Mouse (Mus musculus): ENCODE measurements around the gene Cbx6. TPM values are rescaled to one million over a fixed set of nuclear protein-coding genes. Genes with fewer than 3 reads are reported as not detected.

Cbx6 gene
- total RNA-seq, 2 experiments from 2014 or later: 370 to 387 TPM

DNA sequence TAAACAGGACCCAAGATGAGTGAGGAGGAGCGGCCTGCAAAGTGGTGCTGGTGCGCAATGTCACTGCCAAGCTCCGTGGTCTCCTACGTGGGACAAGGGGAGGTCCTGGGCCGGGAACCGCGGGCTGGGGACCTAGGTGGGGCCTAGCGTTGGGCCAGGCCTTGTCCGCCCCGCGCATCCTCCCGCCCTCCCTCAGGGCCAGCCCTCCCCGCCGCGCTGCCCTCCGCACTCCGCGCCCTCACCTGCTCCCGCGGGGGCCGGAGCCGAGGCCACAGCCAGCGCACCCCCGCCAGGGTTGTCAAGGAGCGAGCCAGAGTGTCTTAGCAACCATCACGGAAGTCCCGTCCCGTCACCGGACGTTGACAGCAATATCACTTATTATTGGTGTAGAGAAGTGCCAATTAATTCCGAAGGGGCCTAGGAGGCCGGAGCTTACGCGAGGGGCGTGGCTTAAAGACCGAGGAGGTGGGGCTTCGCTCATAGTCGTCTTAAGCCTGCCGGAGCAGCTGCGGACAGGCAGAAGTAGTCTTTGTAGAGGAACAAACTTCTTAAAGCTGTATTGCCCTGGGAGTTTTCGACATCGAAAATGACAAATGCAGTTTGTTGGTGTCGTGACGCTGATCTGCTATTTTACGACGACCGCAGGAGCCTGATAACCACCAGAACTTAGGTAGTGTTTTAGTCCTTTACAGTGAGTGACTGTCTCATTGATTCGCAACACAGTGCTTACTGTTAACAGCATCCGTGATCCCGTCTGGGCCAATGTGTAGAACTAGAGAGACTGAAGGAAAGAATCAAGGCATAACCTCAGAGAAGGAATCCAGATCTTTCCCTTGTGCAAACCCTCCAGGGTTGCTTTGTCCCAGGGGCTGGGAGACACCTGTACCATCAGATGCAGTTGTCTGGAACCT, 60.1 kb downstream of the Cbx6 start:
- no peak for TF ChIP-seq CTCF (IDR thresholded peaks at IDR 0.05)

More for the DNA sequence above, 60.1 kb downstream of the Cbx6 start:
- Histone ChIP-seq H3K4me3 (peak overlapping the region; percentile 97), H3K27ac (peak overlapping the region; percentile 96)
- intact Hi-C loops (cut with DNase I): loop anchor here (1.0 kb wide), 1 partner anchor 22 kb away; no protein-coding TSS in a partner anchor
- peak; percentile 93 to 94 for DNase-seq (ENCODE audit: extremely low spot score in 1 of 2, low spot score in 2 of 2)

Other genes with a start within 250 kb of the Cbx6 start
- gene Dmc1, start 229.6 kb downstream of the Cbx6 start, total RNA-seq (2021): under 1 TPM; 0.66 to 0.91 TPM
- gene Fam227a, start 175.7 kb downstream of the Cbx6 start, total RNA-seq (2021): 10 to 100 TPM; 12.9 to 13.6 TPM
- 10 to 100 TPM; 42.6 to 49.4 TPM for gene Cby1, start 175.5 kb downstream of the Cbx6 start, total RNA-seq (2021)
- gene Tomm22, start 163.8 kb downstream of the Cbx6 start, total RNA-seq (2021): 10 to 100 TPM; 81.8 to 96.6 TPM
- 10 to 100 TPM; 64.3 to 68.0 TPM for gene Josd1, start 146.8 kb downstream of the Cbx6 start, total RNA-seq (2021)
- gene Gtpbp1, start 143.8 kb downstream of the Cbx6 start, total RNA-seq (2021): 10 to 100 TPM; 54.2 to 58.0 TPM
- gene Sun2, start 92.2 kb downstream of the Cbx6 start, total RNA-seq (2021): 10 to 100 TPM; 43.9 to 46.5 TPM
- 10 to 100 TPM; 53.2 to 54.1 TPM for gene Dnal4, start 56.8 kb downstream of the Cbx6 start, total RNA-seq (2021)
- gene Nptxr, start 29.9 kb downstream of the Cbx6 start, total RNA-seq (2021): 100 to 1,000 TPM; 800 to 813 TPM
- 10 to 100 TPM in 1 of 2 experiments, 1 to 10 TPM in 1; 9.7 to 19.7 TPM for gene Npcd, start 451 bp downstream of the Cbx6 start, total RNA-seq (2021)
- 1 to 10 TPM; 5.1 to 6.1 TPM for gene Apobec3, start 57.0 kb upstream of the Cbx6 start, total RNA-seq (2021)
- 10 to 100 TPM; 52.3 to 52.6 TPM for gene Cbx7, start 136.4 kb upstream of the Cbx6 start, total RNA-seq (2021)
- 10 to 100 TPM; 32.7 to 41.7 TPM for gene Pdgfb, start 180.3 kb upstream of the Cbx6 start, total RNA-seq (2021)

All from left cerebral cortex, adult 2 months (tissue).